Mouse (Mus musculus) neural tube, embryonic 11.5 days (tissue): Measurements from ENCODE around the gene Etv6. TPM values are rescaled to one million over a fixed set of nuclear protein-coding genes. Genes with fewer than 3 reads are reported as not detected.

Experiments
- ATAC-seq: fragments of 200-750 bp; cut with Nextera tagmentation; 2 replicates; pipeline ENCODE4 v1.8.0; 2017; ENCODE audit warnings: moderate number of reproducible peaks, mild to moderate bottlenecking, moderate TSS enrichment, moderate library complexity; ENCODE audit not compliant: insufficient read depth, low FRiP score, low TSS enrichment
- DNase-seq: peaks from one replicate; pipeline ENCODE4 v3.0.0-alpha.2; 2015; ENCODE audit warnings: low spot score
- H3K27ac ChIP-seq: fragments of 300-500 bp; sonication (generic); 2 replicates; pipeline ENCODE4 v1.5.1; 2014; ENCODE audit warnings: low read depth, mild to moderate bottlenecking, low read length
- H3K27me3 ChIP-seq: fragments of 300-500 bp; sonication (generic); 2 replicates; pipeline ENCODE4 v1.6.1; 2014; ENCODE audit warnings: mild to moderate bottlenecking, low read length, mixed read lengths; ENCODE audit not compliant: control insufficient read depth, insufficient read depth
- H3K36me3 ChIP-seq: fragments of 300-500 bp; sonication (generic); 2 replicates; pipeline ENCODE4 v1.6.1; 2014; ENCODE audit warnings: mild to moderate bottlenecking, low read length, moderate library complexity, mixed read lengths; ENCODE audit not compliant: control insufficient read depth, insufficient read depth
- H3K4me1 ChIP-seq: fragments of 300-500 bp; sonication (generic); 2 replicates; pipeline ENCODE4 v1.6.1; 2014; ENCODE audit warnings: low read length, mixed read lengths; ENCODE audit not compliant: control insufficient read depth, insufficient read depth
- H3K4me2 ChIP-seq: fragments of 300-500 bp; sonication (generic); 2 replicates; pipeline ENCODE4 v1.6.1; 2014; ENCODE audit warnings: low read depth, mild to moderate bottlenecking, moderate library complexity
- H3K4me3 ChIP-seq: fragments of 300-500 bp; sonication (generic); 2 replicates; pipeline ENCODE4 v1.5.1; 2014; ENCODE audit warnings: low read depth, low read length
- H3K9ac ChIP-seq: fragments of 300-500 bp; sonication (generic); 2 replicates; pipeline ENCODE4 v1.6.1; 2014; ENCODE audit warnings: mild to moderate bottlenecking, low read length
- H3K9me3 ChIP-seq: fragments of 300-500 bp; sonication (generic); 2 replicates; pipeline ENCODE4 v1.6.1; 2016; ENCODE audit warnings: low read length; ENCODE audit not compliant: control insufficient read depth
- WGBS: fragments of 180-500 bp; shearing (Covaris S2); extraction: QIAGEN DNeasy Blood & Tissue Kit; methylation state at CpG from one replicate; pipeline ENCODE4 v1.1.7; 2014; 5-methylcytosine and 5-hydroxymethylcytosine counted together
- polyA plus RNA-seq: library from polyadenylated mRNA; unstranded; fragments of >200 nt; fragmentation: Nextera tagmentation; extraction: Ambion mirVana; gene quantifications from 2 replicates; pipeline ENCODE4 v1.2.1, GENCODE M21; 2014

Etv6 gene
- polyA plus RNA-seq, 1 experiment from 2014 or later: 16.9 TPM

DNA sequence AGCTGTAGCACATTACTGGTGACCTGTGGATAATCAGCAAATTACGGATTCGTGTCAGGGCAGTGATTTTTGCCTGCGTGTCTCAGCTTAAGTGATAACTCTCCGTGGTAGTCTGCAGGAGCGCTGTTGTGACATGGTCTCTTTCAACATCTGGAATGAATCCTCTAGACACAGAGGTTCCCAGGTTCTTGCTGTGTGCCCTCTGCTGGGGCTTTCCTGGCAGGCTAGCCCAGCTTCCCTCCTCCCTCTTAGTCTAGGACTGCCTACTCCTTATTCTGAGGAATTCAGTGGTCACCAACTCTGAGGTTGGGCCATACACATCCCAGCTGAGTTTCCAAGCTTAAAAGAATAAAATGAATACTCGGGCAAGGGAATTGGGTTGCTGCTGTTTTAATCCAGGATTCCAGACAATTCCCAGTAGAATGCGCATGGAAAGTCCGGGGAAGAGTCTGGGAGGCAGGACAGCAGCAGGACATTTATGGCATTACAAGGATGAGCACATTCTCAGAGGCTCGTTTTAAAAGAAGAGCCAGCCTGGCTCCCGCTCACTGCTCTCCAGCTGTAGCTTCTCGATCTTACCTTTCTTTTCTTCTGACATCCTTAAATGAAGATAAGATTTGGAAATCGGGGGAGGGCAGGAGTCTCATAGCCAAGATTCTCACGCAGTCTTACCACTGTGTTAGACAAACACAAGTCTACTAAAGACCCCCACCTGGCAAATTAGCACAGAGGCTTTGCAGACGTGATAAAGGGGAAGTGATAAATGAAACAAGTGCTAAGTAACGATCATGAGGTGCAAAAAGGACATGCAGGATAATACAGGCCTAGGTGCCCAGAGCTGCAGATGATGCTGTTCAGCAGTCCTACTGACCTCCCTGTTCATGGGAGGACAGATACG lies 105.5 kb downstream of the Etv6 start:
- Histone ChIP-seq H3K4me1 (peaks cover 3% of the 10 kb centered on the region; the same call in 1 of the 2 replicates), H3K4me3 (no peak overlapping the region), H3K27ac (no peak overlapping the region), H3K9ac (no peak overlapping the region), H3K4me2 (no peak overlapping the region), H3K36me3 (no peaks in the 10 kb centered on the region), H3K9me3 (no peaks in the 10 kb centered on the region), H3K27me3 (no peaks in the 10 kb centered on the region)
- WGBS: 46% methylated on average over 16 of the region's 16 CpGs
- no peak for ATAC-seq
- DNase-seq: no peak

DNA sequence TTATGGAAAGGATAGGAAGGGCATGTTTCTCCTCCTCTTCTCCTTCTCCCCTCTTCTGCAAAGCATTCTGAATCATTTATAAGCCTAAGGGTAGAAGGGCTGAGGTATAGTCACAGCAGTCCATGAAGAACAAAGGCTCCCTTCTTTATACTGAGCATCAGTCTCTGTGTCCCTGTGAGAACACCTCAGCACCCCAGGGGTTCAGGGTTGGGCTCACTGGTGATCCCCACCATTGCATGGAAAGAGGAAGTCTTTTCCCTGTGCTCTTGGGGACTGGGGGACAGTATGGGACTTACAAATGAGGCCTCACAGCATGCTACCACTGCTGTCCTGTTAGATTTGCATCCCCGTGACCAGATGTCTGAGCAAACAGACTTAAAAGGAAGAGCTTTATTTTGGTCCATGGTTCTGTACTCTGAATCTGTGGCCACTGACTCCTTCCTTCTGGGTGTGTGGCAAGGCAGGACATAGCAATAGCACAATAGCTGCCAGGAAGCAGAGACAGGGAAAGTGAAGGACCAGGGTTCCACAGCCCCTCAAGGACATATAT lies 106.2 kb downstream of the Etv6 start:
- H3K36me3 ChIP-seq: no peaks in the 10 kb centered on the region
- no peak overlapping the region for H3K4me2 ChIP-seq
- ATAC-seq (no peak), DNase-seq (no peak)
- H3K27ac ChIP-seq: no peak overlapping the region
- 57% methylated on average over 1 of the region's 1 CpGs for WGBS
- no peak overlapping the region for H3K9ac ChIP-seq
- no peak overlapping the region for H3K4me3 ChIP-seq
- no peaks in the 10 kb centered on the region for H3K27me3 ChIP-seq
- H3K9me3 ChIP-seq: no peaks in the 10 kb centered on the region
- peaks cover 3% of the 10 kb centered on the region; the same call in 1 of the 2 replicates for H3K4me1 ChIP-seq

DNA sequence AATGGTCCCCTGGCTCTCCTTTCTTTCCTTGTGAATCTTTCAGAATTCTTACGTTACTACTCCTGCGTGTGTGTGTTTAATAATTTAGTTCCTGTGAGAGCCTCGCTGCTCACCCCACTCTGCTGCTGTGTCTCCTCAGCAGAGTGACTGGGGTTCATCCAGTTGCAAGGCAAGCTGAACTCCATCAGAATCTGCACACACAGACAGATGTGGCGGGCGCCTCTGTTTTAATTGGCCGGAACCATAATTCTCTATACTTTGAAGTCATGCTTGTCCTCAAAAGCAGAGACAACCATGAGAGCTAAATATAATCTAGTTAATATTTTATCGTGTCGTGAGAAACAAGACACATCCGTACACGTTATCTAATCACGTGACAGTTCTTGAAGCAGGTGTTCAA lies 107.2 kb downstream of the Etv6 start:
- DNase-seq: no peak

DNA sequence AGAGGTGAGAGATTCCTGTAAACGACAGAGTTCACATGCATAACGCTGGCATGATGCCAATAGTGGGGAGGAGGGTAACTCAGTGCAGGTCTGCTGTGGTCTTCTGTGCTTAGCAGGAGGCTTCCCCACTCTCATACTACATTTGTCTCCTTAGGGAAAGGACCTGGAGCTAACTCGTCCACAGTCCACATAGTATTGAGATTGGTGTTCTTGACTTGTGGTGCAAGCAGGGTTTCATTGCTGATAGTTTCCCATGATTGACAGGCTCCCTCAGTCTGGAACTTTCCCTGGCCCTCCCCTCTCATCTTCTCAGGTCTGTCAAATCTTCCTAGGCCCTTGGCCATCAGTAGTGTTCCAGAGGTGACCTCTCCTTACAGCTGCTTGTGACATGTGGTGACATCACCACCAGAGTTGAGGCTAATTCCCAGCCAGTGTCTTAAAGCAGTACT lies 108.2 kb downstream of the Etv6 start:
- ATAC-seq (no peak), DNase-seq (no peak)
- Histone ChIP-seq H3K4me3 (no peak overlapping the region), H3K27me3 (no peaks in the 10 kb centered on the region), H3K4me2 (no peak overlapping the region), H3K9me3 (no peaks in the 10 kb centered on the region), H3K4me1 (peaks cover 9% of the 10 kb centered on the region; the same call in 1 of the 2 replicates), H3K36me3 (no peaks in the 10 kb centered on the region), H3K27ac (no peak overlapping the region), H3K9ac (no peak overlapping the region)
- 78% methylated on average over 3 of the region's 3 CpGs for WGBS

More for the DNA sequence above, 107.2 kb downstream of the Etv6 start:
- H3K27ac ChIP-seq: no peak overlapping the region
- ATAC-seq: no peak
- no peaks in the 10 kb centered on the region for H3K9me3 ChIP-seq
- peaks cover 4% of the 10 kb centered on the region; the same call in 1 of the 2 replicates for H3K4me1 ChIP-seq
- WGBS: 88% methylated on average over 11 of the region's 11 CpGs
- no peak overlapping the region for H3K4me3 ChIP-seq
- no peaks in the 10 kb centered on the region for H3K36me3 ChIP-seq
- no peak overlapping the region for H3K9ac ChIP-seq
- no peak overlapping the region for H3K4me2 ChIP-seq
- H3K27me3 ChIP-seq: no peaks in the 10 kb centered on the region

DNA sequence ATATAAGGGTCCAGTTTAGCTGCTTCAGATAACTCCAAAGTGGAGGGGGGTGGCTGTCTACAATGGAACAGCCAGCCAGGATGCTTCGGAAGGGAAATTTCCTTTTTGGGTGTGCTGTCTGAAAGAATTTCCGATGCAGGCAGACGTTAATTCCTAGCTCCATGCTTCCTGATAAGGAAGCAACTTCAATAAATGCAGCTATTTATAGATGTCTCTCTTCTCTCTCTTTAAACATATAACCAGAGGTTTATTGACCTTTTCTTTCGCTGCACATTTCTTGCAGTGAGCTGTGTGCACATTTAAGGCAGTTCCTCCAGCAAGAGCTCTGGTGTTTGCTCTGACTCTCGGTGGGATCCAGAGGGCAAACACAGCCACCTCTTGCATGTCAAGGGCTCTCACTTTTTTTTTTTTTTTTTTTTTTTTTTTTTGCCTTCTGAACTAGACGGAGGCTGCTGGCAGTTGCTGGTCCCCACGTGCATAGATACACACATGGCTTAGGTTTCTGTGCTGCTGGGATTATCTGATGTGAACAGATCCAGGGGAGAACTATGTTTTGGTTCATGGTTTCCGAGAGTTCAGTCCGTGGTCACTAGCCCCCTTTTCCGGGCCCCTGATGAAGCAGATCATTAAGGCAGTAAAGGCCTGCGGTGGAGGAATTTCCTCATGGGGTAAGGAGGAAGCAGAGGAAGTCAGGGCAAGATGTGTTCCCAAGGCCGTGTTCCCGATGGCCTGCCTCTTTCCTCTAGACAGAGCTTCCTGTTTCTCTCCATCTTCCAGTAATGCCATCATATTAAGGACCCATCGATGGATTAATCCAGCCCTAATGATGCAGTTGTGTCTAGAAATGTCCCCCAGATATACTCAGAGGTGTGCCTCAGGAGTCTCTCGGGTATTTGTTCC lies 109.0 kb downstream of the Etv6 start:
- ATAC-seq (no peak), DNase-seq (no peak)
- Histone ChIP-seq H3K9me3 (no peaks in the 10 kb centered on the region), H3K9ac (no peak overlapping the region), H3K27ac (no peak overlapping the region), H3K4me2 (no peak overlapping the region), H3K27me3 (no peaks in the 10 kb centered on the region), H3K4me3 (no peak overlapping the region), H3K4me1 (peaks cover 9% of the 10 kb centered on the region; the same call in 1 of the 2 replicates), H3K36me3 (no peaks in the 10 kb centered on the region)
- WGBS: 74% methylated on average over 15 of the region's 15 CpGs

DNA sequence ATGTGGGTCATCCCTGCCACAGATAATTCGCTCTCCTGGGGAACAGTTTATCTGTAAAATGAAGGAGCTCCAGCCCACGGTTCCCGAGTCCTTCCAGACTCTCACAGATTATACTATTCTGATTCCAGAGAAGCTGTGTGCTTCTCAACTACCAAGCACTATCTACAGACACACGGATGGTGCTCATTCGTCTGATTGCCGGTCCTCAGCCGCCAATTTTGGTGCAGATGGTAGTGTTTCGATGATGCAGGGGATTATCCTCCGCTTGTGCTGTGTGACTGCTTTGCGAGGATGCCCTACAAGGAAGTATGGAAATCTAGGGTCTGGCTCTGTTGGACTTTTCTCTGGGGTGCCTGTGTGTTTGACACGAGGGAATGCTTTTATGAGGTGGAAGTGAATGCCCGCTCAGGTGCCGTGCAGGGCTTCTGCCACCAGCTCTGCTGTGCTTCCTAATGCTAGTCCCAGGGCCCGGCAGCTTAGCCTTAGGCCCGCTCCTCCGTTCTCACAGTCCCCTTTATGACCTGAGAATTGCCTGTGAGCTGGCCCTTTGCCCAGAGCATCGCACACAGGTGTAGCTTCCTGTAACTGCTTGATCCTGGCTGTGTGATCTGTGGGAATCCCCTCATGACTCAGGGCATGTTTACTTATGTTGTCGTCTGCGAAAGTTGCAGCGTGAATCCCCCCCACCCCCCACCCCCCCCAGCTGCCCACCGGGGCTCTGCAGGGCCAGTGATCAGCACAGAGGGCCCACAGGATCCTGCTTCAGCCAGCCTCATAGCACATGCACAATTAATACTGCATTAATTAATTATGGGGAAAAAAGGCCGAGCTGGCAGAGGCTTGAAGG lies 112.3 kb downstream of the Etv6 start:
- no peak overlapping the region for H3K4me3 ChIP-seq
- ATAC-seq (peak; percentile 48), DNase-seq (no peak)
- peaks cover 5% of the 10 kb centered on the region; the same call in 1 of the 2 replicates for H3K4me1 ChIP-seq
- H3K9ac ChIP-seq: no peak overlapping the region; the same call in 1 of the 2 replicates
- H3K4me2 ChIP-seq: no peak overlapping the region
- no peaks in the 10 kb centered on the region for H3K9me3 ChIP-seq
- H3K27me3 ChIP-seq: no peaks in the 10 kb centered on the region
- 55% methylated on average over 22 of the region's 22 CpGs for WGBS
- no peak overlapping the region for H3K27ac ChIP-seq
- H3K36me3 ChIP-seq: no peaks in the 10 kb centered on the region

DNA sequence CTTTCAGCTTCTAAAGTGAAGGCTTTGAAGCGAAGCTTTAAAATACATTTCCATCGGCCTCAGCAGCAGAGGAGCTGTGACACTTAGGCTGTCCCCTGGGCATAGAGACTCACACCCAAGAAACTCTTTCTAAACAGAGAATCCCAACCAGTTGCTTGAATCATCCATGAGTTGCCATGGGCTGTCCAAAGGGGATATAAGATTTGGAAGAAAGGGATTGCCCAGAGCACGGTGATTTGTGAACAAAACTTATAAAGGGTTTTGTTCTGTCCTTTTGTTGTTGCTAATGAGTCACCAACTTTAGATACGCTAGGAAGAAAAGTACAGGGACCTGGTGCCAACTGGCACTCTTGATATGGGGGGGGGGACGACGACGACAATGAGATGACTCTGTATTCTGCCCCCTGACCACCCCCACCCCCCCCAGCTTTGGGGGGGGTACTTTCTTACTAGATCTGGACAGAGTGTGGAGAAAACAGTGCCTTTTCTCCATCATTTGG lies 113.0 kb downstream of the Etv6 start:
- H3K9ac ChIP-seq: no peak overlapping the region
- peaks cover 5% of the 10 kb centered on the region; the same call in 1 of the 2 replicates for H3K4me1 ChIP-seq
- H3K4me2 ChIP-seq: no peak overlapping the region
- no peak overlapping the region for H3K27ac ChIP-seq
- no peaks in the 10 kb centered on the region for H3K36me3 ChIP-seq
- H3K9me3 ChIP-seq: no peaks in the 10 kb centered on the region
- DNase-seq (no peak), ATAC-seq (peak; percentile 45)
- WGBS: 51% methylated on average over 7 of the region's 7 CpGs
- H3K4me3 ChIP-seq: no peak overlapping the region
- no peaks in the 10 kb centered on the region for H3K27me3 ChIP-seq
